Mouse (Mus musculus): ENCODE data around the gene Lrrc4c.

The Lrrc4c gene

GRCm38 (mm10) chr2:97234074-97234473 is 916.1 kb downstream of the Lrrc4c start:
- no peak for DNase-seq (ENCODE audit: low spot score in 2 of 2)

- DNase-seq (ENCODE audit: low spot score in 2 of 2): no peak
Measured at GRCm38 (mm10) chr2:97274651-97275050, 956.7 kb downstream of the Lrrc4c start.

- no peak for DNase-seq (ENCODE audit: low spot score in 2 of 2)
Measured at GRCm38 (mm10) chr2:97284986-97285385, 967.0 kb downstream of the Lrrc4c start.

GRCm38 (mm10) chr2:97294216-97294615 is 976.2 kb downstream of the Lrrc4c start:
- DNase-seq (ENCODE audit: low spot score in 2 of 2): no peak

GRCm38 (mm10) chr2:97299704-97300103 is 981.7 kb downstream of the Lrrc4c start:
- DNase-seq (ENCODE audit: low spot score in 2 of 2): no peak

- no peak for DNase-seq (ENCODE audit: low spot score in 2 of 2)
Measured at GRCm38 (mm10) chr2:97318008-97318407, 1000.0 kb downstream of the Lrrc4c start.

GRCm38 (mm10) chr2:97318536-97318935 is 1000.6 kb downstream of the Lrrc4c start:
- DNase-seq (ENCODE audit: low spot score in 2 of 2): no peak

DNA sequence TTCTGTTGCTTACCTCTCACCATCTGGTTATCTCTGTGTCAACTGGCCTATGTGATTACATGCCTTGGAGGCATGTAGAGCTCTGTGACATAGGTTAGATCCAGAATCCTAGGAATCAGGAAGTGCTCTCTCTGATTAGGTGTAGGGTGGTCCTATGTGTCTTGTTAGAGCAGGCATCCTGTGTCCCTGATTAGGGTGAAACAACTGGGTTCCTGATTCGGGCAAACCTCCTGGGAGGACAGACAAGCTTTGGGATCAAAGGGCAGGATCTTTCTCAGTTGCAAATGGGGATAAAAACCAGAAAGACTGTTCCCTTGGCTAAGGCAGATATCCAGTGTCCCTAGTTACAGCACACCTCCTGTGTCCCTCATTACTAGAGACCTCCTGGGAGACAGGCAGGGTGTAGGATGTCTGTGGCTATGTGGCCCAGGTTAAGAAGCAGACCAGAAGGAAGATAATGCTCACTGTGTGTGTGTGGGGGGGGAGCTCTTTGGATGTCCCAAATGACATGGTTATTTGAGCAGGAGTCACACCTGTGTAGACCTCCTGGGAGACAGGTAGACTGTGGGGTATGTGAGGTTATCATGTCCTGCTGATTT is 1014.2 kb downstream of the Lrrc4c start:
- no peak for DNase-seq (ENCODE audit: low spot score in 2 of 2)

- no peak for DNase-seq (ENCODE audit: low spot score in 2 of 2)
Measured at GRCm38 (mm10) chr2:97339627-97340026, 1021.7 kb downstream of the Lrrc4c start.

GRCm38 (mm10) chr2:97361235-97361634 is 1043.3 kb downstream of the Lrrc4c start:
- no peak for DNase-seq (ENCODE audit: low spot score in 2 of 2)

- DNase-seq (ENCODE audit: low spot score in 2 of 2): no peak
Measured at GRCm38 (mm10) chr2:97369978-97370377, 1052.0 kb downstream of the Lrrc4c start.

GRCm38 (mm10) chr2:97391437-97391836 is 1073.5 kb downstream of the Lrrc4c start:
- no peak for DNase-seq (ENCODE audit: low spot score in 2 of 2)

- no peak for DNase-seq (ENCODE audit: low spot score in 2 of 2)
Measured at GRCm38 (mm10) chr2:97391876-97392275, 1073.9 kb downstream of the Lrrc4c start.

DNA sequence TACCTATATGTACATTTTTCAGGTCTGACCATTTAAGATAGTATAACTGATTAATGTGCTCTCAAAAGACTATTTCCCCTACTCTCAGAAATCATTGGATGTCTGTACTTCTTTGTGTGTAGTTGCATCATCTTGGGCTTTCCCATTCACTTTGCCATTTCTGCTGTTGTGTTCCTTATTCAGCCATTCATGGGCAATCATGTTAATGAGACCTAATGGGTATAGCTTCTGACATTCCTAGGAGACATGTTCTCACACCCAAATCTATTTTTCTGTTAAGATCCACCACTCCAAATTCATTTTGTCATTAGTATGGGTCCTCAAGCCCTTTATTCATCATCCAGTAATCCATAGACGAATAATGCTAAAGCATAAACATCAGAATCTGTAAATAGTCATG is 1095.1 kb downstream of the Lrrc4c start:
- no peak for DNase-seq (ENCODE audit: low spot score in 2 of 2)

DNA sequence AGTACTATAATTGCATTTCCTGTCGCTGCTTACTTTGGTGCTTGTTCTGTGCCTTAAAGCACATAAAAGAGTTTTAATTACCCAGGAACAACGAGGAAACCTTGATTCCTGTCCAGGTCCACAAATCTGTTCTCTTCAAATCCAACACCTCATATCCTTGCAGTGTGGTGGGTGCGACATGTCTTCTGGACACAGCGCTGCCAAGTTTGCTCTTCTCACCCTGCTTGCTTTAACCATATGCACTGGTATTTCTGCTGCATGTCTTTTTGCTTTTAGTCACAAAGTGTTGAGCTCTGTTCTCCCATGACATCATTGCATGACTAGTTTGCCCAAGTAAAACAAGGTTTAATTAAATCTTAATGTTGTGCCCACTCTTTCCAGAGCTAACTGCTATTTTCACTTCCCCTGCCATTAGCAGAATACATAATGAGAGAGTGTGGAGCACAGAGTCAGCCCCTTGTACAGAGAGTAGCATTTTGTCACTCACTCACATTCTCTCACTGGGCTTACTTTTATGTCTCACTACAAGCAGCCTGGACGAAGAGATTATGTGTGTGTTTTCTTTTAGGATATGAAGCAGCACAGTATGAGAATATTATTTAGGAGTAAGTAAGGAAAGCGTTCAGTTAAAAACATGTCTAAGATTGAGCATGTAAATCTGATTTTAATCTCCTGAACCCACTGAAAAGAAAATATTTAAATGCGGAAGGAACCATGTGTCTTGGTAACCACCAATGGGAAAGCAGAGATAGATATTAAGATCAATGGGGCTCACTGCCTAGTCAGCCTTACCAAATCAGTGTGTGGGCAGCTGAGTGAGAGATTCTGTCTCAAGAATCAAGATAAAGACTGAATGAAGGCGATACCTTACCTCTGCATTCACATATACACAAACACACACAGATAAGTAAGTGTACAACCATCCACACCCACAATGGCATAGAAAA is 1096.7 kb downstream of the Lrrc4c start:
- no peak for DNase-seq (ENCODE audit: low spot score in 2 of 2)

- no peak for DNase-seq (ENCODE audit: low spot score in 2 of 2)
Measured at GRCm38 (mm10) chr2:97434140-97434539, 1116.2 kb downstream of the Lrrc4c start.

GRCm38 (mm10) chr2:97435616-97436015 is 1117.6 kb downstream of the Lrrc4c start:
- no peak for DNase-seq (ENCODE audit: low spot score in 2 of 2)

DNA sequence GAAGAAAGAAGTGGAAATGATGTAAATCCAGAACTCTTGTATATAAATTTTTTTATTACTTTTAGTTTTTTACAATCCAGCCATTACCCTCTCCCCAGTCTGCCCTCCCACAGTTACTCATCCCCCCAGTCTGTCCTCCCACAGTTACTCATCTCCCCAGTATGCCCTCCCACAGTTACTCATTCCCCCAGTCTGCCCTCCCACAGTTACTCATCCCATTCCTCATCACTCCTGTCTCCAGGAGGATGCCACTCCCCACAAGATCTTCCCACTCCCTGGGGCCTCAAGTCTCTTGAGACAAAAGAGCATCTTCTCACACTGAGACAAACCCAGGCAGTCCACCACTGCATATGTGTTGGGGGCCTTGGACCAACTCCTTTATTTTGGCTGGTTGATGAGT is 1119.8 kb downstream of the Lrrc4c start:
- no peak for DNase-seq (ENCODE audit: low spot score in 2 of 2)

DNA sequence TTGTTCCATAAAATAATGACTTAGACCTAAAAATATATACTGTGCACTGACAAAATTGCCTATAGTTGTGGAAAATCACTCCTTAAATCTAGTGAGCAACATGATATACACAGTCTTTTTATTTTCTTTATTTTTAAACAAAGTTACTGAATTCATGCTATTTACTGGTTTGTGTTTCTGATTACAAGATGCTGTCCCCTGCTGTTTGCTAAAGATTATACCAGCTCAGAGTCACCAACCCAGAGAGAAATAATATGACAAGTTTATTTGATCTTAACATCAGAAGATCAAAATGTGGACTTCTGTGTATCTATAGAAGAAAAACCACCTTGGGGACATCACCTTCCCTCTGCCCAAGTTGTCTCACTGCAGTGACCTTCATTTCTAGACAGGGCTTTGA is 1145.6 kb downstream of the Lrrc4c start:
- no peak for DNase-seq (ENCODE audit: low spot score in 2 of 2)

DNA sequence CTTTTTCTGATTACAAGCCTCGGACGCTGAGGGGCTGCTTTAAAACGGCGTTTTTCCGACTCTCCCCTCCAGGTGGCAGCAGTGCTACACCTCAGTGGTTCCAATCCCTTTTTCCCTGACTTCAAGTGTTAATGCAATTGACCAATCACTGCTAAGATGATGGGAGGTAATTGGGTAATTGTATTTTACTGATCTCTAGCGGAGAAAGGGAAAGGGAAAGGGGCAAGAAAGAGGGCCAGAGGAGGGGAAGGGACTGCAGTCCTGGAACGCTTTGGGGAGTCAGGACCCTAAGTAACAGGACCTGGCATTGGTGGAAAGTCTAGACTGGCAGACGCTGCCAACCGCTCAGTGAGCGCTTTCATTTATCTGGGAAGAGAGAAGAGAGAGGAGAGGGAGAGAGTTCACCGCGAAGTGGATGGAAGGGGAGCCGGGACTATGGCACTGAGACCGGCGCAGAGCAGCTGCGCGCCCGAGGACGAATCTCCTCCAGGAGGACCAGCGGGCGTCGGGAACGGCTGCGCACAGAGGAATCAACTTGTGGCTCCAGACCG is 1148.3 kb downstream of the Lrrc4c start:
- DNase-seq (ENCODE audit: low spot score in 2 of 2): peak in 1 of 2 experiments; percentile 7

GRCm38 (mm10) chr2:97467031-97467549 is 1149.1 kb downstream of the Lrrc4c start:
- DNase-seq (ENCODE audit: low spot score in 2 of 2): no peak

- no peak for DNase-seq (ENCODE audit: low spot score in 2 of 2)
Measured at GRCm38 (mm10) chr2:97467664-97468063, 1149.7 kb downstream of the Lrrc4c start.

DNA sequence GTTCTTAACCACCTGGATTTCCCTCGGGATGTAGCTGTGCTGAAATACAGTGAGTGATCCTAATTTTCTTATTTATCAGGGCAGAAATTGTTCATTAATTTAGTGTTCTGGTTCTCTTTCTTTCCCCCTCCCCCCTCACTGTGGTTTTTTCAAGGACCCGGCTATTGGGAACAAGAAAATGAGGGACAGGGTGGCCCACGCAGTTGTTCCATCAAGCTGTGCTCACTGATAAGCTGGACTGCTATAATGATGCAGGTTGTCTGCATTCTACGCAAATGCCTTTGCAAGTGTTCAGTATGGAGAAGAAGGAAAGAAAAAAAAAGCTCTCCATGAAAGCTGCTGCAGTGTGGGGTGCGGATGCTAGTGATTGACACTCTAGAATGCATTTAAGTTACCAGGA is 1150.4 kb downstream of the Lrrc4c start:
- no peak for DNase-seq (ENCODE audit: low spot score in 2 of 2)

All from spleen, postnatal 36 days (tissue).